Mouse (Mus musculus) thymus, postnatal 4 days (tissue): ENCODE measurements around the gene Utrn.
A peak's percentile ranks its signal among the peaks of the same experiment; 100 is the strongest.

Source experiments
- DNase-seq: peaks from one replicate; pipeline ENCODE4 v3.0.0; 2021

Utrn gene

DNA sequence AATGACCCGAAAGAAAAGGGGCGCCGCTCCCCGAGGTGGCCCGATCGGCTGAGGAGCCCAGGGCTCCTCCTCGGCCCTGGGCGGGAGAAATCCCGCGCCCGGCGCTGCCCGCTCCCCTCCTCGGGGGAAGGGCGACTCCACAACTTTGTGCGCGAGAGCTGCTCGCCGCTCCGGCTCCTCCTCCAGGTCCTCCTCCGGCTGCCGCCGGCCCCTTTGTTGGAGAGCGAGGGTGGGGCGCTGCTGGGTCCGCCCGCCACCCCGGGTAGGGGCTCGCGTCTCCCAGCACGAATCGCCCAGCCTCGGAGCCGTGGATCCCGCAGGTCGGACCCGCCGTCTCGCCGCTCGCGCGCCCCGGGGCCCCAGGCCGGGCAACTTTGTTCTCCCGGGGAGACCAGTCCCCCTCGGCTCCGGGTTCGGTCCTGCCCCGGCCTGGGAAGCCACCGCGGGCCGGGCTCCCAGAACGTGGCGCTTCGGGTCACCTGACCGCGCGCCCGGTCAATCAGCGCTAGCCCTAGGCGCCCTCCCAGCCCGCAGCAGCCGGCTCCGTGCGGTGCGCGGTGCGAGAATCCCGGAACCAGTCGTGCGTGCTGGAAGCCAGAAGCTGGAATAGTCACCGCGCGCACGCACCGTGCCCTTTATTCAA lies at the start of gene Utrn:
Gene Utrn (minus strand): TSS at position 337 of the 643 bp plus-strand sequence.
- peak; percentile 74 for DNase-seq

DNA sequence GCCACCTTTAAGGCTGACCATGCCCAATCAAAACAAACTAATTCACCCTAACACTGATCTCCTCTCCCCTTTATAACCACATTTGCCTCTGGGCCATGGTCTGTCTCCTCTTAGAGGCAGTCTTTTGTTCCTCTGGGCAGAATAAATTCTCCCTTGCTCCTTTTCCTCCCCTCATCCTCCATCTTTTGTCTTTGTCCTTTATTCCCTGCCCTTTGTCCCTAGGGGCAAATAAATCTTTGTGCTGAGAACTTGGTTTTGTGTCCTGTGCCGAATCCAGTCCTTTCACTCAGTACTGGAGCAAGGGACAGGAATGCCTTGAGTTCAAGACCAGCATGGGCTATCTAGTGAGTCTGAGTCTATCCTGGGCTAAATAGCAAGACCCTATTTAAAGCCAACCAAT lies 48.5 kb upstream of the Utrn start:
- no peak for DNase-seq

DNA sequence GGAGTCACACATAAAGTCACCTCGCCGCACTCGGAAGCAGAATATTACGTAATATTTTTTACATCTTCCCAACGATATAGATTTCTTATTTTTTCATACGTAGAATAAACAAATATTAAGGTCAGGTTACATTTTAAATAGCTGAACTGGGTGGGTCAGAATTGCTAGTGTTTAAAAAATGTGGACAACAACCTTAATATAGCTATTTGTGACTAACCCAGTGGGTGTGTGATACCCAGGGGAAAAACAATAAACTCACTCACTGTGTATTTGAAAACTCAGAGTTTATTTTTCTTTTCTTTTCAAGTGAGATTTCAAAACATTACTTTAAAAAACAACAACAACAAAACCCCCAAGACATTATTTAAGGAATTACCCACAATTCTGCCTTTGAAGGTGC lies 47.2 kb upstream of the Utrn start:
- no peak for DNase-seq

DNA sequence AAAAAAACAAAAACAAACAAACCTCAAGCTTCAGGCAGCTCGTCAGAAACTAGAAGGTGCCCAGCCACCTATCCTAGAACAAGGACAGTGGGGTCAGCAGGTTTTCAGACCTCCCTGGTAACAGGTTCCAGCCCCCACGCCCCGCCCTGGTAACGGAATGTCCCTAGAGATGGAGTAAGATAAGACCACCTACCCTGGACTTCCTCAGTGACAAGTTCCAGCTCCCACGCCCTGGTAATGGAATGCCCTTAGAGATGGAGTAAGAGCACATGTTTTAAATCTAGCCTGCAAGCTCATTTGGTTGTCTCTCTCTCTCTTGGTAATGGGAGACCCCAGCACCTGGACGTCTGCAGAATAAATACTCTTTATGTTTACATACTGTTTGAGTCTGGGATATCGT lies 46.7 kb upstream of the Utrn start:
- no peak for DNase-seq

DNA sequence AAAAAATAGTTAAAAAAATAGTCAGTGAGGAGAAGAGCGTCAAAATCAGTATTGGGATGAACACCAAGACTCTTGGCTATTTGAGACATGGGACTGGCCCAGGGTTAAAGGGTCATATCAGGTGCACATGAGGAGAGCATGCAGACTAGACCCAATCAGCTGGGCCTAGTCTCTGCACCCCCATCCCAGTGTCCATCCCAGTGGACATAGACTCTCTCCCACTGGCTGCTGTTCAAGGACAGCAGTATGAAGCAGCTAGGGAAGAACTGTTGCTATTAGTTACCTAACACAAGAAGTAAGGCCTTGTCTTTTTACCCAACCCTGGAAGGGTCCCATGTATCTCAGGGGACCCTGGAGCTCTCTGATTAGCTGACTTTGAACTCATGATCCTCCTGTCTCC lies 45.0 kb upstream of the Utrn start:
- DNase-seq = no peak

DNA sequence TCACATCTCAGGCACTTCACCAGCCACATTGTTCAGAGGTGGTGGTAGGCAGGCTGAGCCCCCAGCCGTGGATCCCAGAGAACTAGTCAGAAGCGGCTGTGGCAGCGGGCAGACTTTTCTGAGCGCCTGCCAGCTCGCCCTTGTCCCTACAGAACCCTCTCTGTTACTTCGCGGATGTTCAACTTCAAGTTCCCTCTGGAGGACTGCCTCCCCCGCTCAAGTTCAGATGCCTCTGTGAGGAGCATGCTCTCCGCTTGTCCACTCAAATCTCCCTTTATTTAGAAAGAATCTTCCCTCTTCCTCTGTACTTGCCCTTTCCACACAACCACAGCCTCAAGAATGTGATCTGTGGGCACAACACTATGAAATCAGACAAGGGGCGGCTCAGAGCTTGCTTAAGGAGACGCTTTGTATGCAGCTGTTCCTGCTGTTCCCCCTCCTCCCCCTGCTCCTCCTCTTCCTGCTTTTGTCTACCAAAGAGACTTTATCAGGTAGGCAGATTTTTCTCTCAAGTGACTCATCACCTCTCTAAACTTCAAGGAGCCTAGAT lies 42.9 kb upstream of the Utrn start:
- DNase-seq = peak; percentile 38

DNA sequence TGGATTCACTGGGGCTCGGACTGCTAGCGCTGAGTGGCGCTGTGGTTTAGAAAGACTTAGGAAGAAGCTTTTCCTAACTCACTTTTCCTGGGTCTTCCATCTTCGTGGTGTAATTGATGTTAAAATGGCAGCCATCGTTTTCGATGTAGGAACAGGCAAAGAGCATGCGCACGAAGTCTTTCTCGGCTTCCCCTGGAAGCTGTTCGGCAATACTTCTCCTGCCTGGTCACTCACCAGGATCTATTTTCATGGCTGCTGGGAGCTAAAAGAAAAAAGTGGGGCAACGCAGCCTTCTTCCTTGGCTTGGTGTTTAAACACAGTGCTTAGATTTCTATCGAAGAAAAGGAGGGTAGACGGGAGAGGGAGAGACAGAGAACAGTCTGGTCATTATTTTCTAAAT lies 42.3 kb upstream of the Utrn start:
- no peak for DNase-seq

DNA sequence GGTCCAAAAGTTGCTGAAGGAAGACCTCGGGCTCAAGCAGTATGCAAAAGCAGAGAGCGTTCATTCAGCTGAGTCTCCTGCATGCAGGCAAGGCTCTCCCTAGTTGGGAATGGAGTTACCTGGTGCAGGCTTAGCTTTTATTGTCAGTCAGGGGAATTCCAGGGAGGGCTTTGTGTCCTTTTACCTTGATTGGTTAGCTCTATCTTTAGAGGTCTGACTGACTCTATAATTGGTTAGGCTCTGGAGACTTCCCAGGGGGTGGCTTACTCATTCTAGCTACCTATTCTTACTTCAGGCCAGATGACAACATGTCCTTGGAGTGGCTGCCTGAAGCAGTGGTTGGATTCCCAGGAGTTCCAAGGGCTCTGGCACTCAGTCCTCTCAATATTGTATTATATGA lies 40.7 kb upstream of the Utrn start:
- DNase-seq = no peak

DNA sequence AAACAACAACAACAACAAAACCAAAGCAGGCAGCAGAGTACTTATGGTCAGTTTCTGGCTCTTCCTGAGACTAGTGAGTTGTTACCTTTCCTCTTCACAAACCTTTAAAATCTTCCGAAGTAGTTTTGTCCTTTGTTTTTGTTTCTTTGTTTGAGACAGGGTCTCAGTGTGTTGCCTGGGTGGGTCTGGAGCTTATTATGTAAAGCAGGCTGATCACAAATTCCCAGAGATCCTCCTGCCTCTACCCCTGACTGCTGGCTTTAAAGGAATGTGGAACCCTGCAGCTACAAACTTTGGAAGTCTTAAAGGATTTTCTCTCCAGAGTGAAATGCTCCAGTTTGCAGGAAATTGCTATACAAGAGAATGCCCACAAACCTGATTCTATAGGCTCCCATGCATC lies 40.0 kb upstream of the Utrn start:
- DNase-seq = no peak

DNA sequence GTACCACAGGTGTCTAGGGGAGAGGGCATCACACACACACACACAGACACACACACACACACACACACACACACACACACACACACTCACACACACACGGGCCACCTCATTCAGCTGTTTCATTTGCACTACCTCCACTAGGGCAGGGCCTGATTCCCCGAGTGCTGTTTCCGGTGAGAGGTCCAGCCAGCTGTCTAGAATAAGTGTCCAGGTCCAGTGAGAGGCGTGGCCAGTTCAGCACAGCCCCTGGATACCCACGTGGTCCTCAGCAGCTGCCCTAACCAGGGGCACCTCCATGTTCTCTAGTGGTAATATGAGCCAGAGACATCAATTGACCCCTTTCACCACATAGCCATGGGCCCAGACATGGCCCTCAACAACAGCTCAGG lies 35.0 kb upstream of the Utrn start:
- no peak for DNase-seq

DNA sequence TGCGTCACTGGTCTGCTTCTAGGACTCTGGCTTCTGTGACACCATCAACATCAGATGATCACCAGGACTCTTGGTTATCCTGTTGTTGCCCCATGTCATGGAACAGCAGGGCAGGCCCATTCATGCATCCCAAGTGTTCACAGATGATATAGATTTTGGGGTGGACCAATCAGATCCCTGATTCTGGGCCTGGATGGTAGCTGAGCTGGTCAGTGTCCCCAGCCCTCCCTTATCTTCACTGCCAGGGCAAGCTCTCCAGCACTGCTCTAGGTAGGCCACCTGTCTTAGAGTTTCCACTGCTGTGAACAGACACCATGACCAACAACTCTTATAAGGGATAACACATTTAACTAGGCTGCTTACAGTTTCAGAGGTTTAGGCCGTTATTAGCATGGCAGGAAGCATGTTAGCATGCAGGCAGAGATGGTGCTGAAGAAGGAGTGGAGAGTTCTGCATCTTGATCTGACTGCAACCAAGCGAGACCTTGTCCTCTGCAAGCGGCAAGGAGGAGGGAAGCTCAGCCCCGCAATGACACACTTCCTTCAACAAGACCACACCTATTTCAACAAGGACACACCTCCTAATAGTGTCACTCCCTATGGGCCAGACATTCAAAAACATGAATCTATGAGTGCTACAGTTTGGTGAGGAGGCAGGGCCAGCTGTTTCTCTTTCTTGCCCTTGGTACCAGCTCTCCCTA lies 34.4 kb upstream of the Utrn start:
- DNase-seq = no peak

DNA sequence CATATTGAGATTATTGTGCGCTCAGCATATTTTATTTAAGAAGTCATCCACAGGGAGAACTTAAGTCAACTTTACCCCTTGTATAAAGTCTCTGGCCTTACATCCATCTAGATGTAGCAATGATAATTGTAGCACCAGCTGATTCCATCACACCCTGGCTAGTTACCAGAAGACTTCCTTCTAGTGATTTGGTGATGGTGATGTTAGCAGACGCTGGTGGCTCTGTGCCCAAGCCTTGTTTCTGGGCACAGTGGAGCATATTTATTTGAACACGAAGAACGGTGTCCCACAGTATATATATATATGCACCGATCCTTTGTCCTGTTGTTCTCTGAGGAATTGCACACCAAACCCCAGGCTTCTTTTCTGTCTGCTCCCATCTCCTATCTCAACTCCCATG lies 30.7 kb upstream of the Utrn start:
- DNase-seq = no peak

DNA sequence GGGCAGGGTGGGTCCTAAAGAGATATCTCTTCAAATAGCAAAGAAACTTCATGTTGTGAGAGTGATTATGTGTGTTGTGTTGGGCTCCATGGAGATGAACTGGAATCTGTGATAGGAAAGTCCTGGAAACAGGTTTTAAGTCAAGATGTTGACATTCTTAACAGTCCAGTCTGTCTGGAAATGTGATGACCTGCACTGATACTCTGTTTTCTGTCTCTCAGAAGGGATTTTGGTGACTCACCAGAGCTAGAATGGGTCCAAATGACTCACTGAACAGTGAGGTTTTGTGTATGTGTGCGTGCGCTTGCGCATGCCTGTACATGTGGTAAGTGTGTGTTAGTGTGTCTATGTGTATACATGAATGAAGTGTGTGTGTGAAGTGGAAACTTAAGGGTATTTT lies 24.2 kb upstream of the Utrn start:
- no peak for DNase-seq

DNA sequence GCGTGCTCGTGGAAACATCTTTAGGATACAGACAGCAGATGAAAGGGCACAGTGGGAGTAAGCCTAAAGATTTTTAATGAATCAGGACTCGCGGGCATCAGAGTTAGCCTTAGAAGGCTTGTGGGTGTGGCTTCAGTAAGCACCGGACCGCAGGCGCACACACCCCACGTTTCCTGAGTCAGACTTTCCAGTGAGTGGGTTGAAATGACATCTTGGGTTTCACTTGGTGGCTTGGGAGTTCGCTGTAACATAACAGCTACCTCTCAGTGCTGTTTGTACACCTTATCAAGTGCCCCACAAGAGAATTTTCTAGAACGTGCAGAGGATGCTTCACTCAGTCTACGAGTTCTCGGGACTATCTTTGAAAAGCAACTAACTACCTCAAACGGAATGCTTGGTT lies 19.2 kb upstream of the Utrn start:
- no peak for DNase-seq

DNA sequence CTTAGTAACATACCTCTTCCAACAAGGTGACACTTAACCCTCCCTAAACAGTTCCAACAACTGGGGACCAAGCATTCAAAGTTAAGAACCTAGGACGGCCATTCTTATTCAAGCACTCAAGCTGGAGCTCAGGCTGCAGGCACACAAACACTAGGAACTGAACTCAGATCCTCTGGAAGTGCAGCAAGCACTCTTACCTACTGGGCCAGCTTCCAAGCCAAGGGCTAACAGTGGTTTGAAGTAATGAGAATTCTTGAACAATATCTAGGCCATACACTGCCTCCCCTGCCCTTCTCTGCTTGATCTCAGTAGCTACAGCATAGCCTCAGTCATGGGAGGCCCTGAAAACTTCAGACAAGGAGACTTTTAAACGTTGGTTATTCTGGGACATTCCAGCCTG lies 18.6 kb upstream of the Utrn start:
- DNase-seq = no peak

DNA sequence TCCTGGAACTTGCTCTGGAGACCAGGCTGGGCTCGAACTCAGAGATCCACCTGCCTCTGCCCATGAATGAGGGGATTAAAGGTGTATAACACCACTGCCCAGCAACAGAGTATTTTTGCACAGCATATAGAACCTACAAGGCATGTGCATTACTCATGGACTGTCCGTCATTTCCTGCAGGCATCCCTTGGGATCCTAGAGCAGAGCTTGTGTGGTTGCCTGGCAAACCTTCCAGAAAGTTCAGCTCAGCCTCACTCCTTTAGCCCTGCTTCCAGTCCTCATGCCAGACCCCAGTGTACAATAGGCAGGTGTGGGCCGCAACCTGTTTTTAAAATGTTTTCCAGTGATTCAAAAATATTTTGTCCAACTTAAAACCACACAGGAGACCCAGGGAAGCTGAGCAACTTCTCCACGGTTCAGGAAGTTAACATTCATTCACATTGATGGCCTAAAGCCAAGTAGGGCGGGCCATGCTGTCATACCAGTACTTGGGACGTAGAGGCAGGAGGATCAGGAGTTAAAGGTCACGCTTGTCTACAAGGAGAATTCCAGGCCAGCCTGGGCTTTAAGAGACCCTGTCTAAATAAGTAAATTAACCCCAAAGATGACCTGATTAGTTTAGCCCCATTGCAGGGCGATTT lies 15.3 kb upstream of the Utrn start:
- DNase-seq = no peak

DNA sequence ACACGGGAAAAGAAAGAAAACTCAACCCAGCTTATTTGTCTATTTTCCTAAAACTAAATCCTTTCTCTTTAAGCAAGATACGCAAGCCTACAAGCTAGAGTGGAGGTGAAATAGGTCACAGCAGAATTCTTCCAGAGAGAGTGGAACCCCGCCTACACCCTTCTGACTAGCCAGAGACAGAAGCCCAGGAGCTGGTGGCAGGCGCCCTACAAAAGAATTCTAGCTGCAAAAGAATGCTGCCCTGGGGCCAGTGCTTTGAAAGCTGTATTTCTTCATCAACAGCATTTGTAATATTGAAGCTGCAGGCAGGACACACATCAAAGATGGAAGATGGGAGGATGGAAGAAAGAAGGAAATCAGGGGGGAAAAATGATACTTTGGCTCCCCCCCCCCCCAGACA lies 12.7 kb upstream of the Utrn start:
- no peak for DNase-seq

DNA sequence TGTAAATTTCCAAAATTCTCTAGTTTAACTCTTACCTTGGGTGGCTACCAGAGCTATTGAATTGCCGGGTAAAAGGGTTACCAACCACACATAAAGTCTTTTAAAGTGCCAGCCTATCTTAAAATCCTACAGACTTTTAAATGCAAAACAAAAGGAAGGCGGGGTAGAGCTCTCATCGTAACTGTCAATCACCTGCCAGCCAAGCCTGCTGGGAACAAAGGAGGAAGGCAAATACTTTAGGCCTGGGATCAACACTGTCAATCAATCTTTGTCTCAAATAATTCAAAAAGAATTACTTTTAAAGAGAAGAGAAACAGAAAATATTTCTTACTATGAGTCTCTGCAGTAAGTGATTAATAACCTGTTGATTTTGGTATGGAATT lies 10.1 kb upstream of the Utrn start:
- no peak for DNase-seq

DNA sequence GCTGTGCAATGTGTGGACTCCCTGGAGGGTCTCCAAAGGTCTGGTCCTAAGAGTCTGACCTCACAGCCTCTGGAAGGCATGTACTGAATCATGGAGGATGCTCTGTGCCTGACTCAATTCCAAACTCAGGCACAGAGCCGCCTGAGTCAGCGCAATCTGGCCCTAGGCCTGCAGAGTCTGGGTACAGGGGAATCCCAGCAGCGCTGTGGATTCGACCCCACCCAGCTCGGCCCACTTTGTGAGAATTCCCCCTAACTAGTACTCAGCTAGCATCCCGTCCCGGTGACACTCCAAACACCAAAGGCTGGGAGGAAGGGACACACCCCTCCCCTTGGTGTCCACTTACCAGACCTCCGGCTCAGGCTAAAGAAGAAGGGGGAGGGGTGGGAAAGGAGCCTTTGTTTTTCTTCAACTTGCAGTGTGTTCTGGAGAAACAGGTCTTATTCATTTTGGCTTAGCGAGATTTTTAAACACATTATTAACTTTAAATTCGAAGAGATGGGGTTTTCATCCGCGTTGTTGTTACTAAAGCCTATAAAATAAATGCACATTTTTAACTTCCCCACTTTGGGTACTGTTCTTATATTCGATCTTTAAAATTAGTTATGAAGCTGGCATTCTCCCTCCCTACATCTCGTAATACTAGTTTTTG lies 9.6 kb upstream of the Utrn start:
- no peak for DNase-seq

DNA sequence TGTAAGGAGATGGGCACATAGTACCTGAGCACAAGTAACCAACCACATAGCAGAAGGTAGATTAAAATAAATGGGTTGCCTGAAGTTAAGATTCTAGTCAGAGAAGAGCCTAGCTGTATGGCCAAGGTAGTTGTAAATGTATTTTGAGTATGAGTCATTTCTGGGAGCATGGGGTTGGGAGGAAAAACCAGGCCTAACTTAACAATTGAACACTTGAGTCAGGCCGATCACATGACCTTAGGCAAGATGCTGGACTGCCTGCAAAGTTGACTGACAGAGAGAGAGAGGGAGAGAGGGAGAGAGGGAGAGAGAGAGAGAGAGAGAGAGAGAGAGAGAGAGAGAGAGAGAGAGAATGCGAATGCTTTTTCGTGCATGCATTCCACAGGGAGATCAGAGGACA lies 7.3 kb upstream of the Utrn start:
- DNase-seq = no peak

DNA sequence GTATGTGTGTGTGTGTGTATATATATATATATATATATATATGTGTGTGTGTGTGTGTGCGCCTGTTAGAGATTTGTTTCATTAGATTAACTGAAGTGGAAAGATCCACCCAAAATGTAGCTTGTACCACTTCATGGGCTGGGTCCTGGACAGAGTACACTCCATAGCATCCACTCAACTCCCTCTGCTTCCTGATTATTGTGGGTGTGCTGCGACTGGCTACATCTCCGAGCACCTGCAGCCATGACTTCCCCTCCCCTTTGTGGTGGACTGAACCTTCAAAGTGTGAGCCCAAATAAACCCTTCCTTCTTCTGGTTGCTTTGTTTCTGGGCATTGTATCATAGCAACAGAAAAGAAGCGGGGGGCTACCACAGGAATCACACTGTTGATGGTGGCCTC lies 6.2 kb upstream of the Utrn start:
- DNase-seq = no peak

DNA sequence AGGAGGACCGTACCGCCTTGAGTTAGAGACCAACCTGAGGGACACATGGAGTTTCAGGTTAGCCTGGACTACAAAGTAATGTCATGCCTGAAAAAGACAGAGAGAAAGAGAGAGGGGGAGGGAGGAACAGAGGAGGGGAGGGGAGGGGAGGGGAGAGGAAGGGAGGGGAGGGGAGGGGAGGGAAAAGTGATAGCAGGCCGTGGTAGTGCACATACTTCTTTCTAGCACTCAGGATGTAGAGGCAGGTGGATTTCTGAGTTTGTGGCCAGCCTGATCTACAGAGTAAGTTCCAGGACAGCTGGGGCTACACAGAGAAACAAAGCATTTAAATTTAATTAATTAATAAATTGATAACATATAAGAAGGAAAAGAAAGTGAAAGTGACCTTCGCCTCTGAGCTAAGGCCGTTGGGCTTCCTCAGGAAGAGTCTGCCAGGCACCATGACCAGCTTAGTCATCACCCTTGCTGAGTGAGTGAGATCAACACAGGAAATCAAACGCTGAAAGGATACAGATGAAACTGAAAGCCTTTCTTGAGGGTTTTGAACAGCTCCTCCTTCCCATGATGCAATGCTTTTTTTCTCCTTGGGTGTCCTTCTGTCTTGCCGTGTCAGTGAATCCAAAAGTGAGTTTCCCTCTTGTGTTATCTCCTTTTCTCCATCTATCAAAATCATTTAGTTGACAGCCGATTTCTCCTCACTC lies 5.6 kb upstream of the Utrn start:
- no peak for DNase-seq

DNA sequence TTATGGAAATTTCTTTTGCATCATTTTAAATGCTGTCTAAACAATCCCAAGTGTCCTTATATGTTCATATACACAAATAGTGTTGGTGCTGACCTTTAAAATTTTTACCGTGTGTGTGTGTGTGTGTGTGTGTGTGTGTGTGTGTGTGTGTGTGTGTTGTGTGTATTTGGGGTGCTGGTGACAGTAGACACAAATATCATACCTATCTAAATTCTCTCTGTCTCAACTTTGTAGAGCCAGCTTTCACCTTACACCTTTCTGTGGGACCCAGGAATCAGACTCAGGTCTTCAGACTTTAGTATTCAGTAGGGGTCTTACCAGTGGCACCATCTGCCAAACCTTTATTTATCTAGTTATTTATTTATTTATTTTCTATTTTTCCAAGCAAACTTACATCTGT lies 681 bp upstream of the Utrn start:
- DNase-seq = no peak
